Mouse (Mus musculus): ENCODE data around the gene Cyp46a1.

DNA sequence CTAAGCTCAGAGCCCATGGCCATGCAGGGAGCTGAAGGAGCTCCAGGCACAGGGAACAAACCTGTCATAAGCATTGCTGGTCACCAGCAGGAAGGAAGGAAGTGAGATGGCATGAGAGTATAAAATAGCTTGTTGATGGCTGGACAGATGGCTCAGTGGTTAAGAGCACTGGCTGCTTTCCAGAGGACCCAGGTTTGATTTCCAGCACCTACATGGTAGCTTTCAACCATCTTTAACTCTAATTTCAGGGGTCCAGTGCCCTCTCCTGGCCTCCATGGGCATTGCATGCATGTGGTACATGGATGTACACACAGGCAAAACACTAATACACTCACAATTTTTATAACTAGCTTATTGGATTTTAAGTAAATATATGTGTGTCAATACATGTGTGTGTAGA lies 21.8 kb downstream of the Cyp46a1 start:
- TF ChIP-seq CTCF (IDR thresholded peaks at IDR 0.05; ENCODE audit: low read depth) = no peak
- TF ChIP-seq EP300 (IDR thresholded peaks at IDR 0.05; ENCODE audit: low read depth) = no peak

Measured in heart, postnatal 0 days (tissue).